Mouse (Mus musculus): Measurements from ENCODE around the gene Atp13a3. TPM values are rescaled to one million over a fixed set of nuclear protein-coding genes. Genes with fewer than 3 reads are reported as not detected.

The Atp13a3 gene
- polyA plus RNA-seq, 1 experiment: 8.9 TPM

DNA sequence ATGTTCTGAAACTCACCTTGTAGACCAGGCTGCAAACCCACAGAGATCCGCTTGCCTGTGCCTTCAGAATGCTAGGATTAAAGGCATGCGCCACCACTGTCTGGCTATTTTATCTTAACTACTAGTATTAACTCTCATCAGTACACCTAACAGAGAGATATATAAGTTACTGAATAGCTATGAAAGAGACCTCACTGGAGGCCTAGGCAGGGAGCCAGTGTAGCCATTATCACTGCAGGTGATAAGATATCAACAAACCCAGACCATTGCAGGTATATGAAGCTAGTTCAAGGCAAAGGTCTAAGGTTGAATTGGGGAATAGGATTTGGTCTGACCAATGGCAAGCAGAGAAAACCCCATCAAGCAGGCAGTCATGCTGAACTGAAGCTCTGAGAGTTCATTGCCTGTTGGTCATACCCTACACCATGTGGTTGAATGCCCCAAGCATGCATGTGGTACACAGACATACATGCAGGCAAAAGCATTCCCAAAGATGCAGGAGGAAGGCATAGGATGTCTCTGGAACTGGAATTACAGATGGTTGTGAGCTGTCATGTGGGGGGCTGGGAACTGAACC is 24.8 kb upstream of the Atp13a3 start:
- Histone ChIP-seq H3K27ac (ENCODE audit: control insufficient read depth, insufficient read depth, low read depth, low read length) (no peak overlapping the region), H3K27me3 (ENCODE audit: control insufficient read depth, insufficient read depth, low read length) (no peaks in the 10 kb centered on the region), H3K4me3 (ENCODE audit: control insufficient read depth, low read depth, low read length) (no peak overlapping the region), H3K4me1 (ENCODE audit: control insufficient read depth, insufficient read depth, low read length) (no peaks in the 10 kb centered on the region), H3K36me3 (ENCODE audit: control insufficient read depth, insufficient read depth, low read length) (no peaks in the 10 kb centered on the region)
- TF ChIP-seq CTCF (IDR thresholded peaks at IDR 0.05; ENCODE audit: control insufficient read depth, insufficient read depth, insufficient replicate concordance, low read depth, low read length) (no peak), POLR2A (IDR thresholded peaks at IDR 0.05; ENCODE audit: control insufficient read depth, low read depth, low read length) (no peak)

DNA sequence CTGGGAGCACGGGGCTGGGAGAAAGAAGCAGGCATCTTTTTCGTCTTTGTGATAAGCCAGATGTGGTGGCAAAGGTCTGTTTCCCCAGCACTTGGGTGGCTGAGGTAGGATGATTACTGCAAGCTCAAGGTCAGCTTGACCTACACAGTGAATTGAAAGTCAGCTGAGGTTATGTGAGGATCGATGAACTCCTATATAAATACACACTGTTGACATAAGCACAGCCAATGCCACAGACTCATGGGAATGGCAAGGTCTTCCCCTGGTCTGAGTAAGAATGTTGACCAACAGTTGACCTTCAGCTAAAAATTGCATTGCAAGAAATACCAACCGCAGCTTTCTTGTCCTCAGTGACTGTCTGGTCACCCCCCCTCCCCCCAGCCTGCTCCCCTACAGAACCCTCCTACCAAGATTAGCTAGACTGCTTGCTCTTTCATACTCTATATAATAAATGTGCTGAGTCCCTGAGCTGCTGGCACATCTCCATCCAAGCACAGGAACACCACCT is 23.0 kb upstream of the Atp13a3 start:
- no peak for TF ChIP-seq CTCF (IDR thresholded peaks at IDR 0.05; ENCODE audit: control insufficient read depth, insufficient read depth, insufficient replicate concordance, low read depth, low read length)
- no peak for TF ChIP-seq POLR2A (IDR thresholded peaks at IDR 0.05; ENCODE audit: control insufficient read depth, low read depth, low read length)
- Histone ChIP-seq H3K36me3 (ENCODE audit: control insufficient read depth, insufficient read depth, low read length) (no peaks in the 10 kb centered on the region), H3K27me3 (ENCODE audit: control insufficient read depth, insufficient read depth, low read length) (no peaks in the 10 kb centered on the region), H3K4me3 (ENCODE audit: control insufficient read depth, low read depth, low read length) (no peak overlapping the region), H3K4me1 (ENCODE audit: control insufficient read depth, insufficient read depth, low read length) (no peaks in the 10 kb centered on the region), H3K27ac (ENCODE audit: control insufficient read depth, insufficient read depth, low read depth, low read length) (no peak overlapping the region)

- TF ChIP-seq POLR2A (IDR thresholded peaks at IDR 0.05; ENCODE audit: control insufficient read depth, low read depth, low read length): no peak
- no peak for TF ChIP-seq CTCF (IDR thresholded peaks at IDR 0.05; ENCODE audit: control insufficient read depth, insufficient read depth, insufficient replicate concordance, low read depth, low read length)
- Histone ChIP-seq H3K36me3 (ENCODE audit: control insufficient read depth, insufficient read depth, low read length) (no peaks in the 10 kb centered on the region), H3K27ac (ENCODE audit: control insufficient read depth, insufficient read depth, low read depth, low read length) (no peak overlapping the region), H3K4me3 (ENCODE audit: control insufficient read depth, low read depth, low read length) (no peak overlapping the region), H3K27me3 (ENCODE audit: control insufficient read depth, insufficient read depth, low read length) (no peaks in the 10 kb centered on the region), H3K4me1 (ENCODE audit: control insufficient read depth, insufficient read depth, low read length) (no peaks in the 10 kb centered on the region)
These were observed 21.7 kb upstream of the Atp13a3 start for GRCm38 (mm10) chr16:30427466-30427865.

DNA sequence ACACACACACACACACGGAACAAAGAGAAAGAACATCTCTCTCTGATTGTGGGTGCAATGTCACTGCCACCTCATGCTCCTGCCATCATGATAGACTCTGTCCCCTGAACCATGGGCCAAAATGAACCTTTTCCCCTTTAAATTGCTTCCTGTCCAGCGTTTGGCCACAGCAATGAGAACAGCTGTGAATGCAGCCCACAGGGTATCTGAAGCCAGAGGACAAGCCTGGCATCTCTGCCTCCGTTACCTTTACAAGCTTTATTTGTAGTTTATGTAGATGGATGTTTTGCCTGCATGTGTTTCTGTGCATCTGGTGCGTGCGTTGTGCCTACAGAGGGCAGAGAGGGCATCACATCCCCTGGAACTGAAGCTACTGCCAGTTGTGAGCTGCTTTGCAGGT is 21.2 kb upstream of the Atp13a3 start:
- TF ChIP-seq POLR2A (IDR thresholded peaks at IDR 0.05; ENCODE audit: control insufficient read depth, low read depth, low read length) (no peak), CTCF (IDR thresholded peaks at IDR 0.05; ENCODE audit: control insufficient read depth, insufficient read depth, insufficient replicate concordance, low read depth, low read length) (no peak)
- no peak overlapping the region for H3K4me3 ChIP-seq (ENCODE audit: control insufficient read depth, low read depth, low read length)
- H3K27me3 ChIP-seq (ENCODE audit: control insufficient read depth, insufficient read depth, low read length): no peaks in the 10 kb centered on the region
- H3K4me1 ChIP-seq (ENCODE audit: control insufficient read depth, insufficient read depth, low read length): no peaks in the 10 kb centered on the region
- no peaks in the 10 kb centered on the region for H3K36me3 ChIP-seq (ENCODE audit: control insufficient read depth, insufficient read depth, low read length)
- no peak overlapping the region for H3K27ac ChIP-seq (ENCODE audit: control insufficient read depth, insufficient read depth, low read depth, low read length)

- TF ChIP-seq POLR2A (IDR thresholded peaks at IDR 0.05; ENCODE audit: control insufficient read depth, low read depth, low read length) (no peak), CTCF (IDR thresholded peaks at IDR 0.05; ENCODE audit: control insufficient read depth, insufficient read depth, insufficient replicate concordance, low read depth, low read length) (no peak)
- no peak overlapping the region for H3K4me3 ChIP-seq (ENCODE audit: control insufficient read depth, low read depth, low read length)
- no peaks in the 10 kb centered on the region for H3K36me3 ChIP-seq (ENCODE audit: control insufficient read depth, insufficient read depth, low read length)
- H3K27ac ChIP-seq (ENCODE audit: control insufficient read depth, insufficient read depth, low read depth, low read length): no peak overlapping the region
- no peaks in the 10 kb centered on the region for H3K4me1 ChIP-seq (ENCODE audit: control insufficient read depth, insufficient read depth, low read length)
- H3K27me3 ChIP-seq (ENCODE audit: control insufficient read depth, insufficient read depth, low read length): no peaks in the 10 kb centered on the region
These were observed 20.2 kb upstream of the Atp13a3 start for GRCm38 (mm10) chr16:30425980-30426379.

- H3K4me3 ChIP-seq (ENCODE audit: control insufficient read depth, low read depth, low read length): no peak overlapping the region
- no peaks in the 10 kb centered on the region for H3K27me3 ChIP-seq (ENCODE audit: control insufficient read depth, insufficient read depth, low read length)
- H3K36me3 ChIP-seq (ENCODE audit: control insufficient read depth, insufficient read depth, low read length): no peaks in the 10 kb centered on the region
- no peak overlapping the region for H3K27ac ChIP-seq (ENCODE audit: control insufficient read depth, insufficient read depth, low read depth, low read length)
- TF ChIP-seq POLR2A (IDR thresholded peaks at IDR 0.05; ENCODE audit: control insufficient read depth, low read depth, low read length) (no peak), CTCF (IDR thresholded peaks at IDR 0.05; ENCODE audit: control insufficient read depth, insufficient read depth, insufficient replicate concordance, low read depth, low read length) (no peak)
- no peaks in the 10 kb centered on the region for H3K4me1 ChIP-seq (ENCODE audit: control insufficient read depth, insufficient read depth, low read length)
These were observed 18.3 kb upstream of the Atp13a3 start for GRCm38 (mm10) chr16:30424053-30424452.

DNA sequence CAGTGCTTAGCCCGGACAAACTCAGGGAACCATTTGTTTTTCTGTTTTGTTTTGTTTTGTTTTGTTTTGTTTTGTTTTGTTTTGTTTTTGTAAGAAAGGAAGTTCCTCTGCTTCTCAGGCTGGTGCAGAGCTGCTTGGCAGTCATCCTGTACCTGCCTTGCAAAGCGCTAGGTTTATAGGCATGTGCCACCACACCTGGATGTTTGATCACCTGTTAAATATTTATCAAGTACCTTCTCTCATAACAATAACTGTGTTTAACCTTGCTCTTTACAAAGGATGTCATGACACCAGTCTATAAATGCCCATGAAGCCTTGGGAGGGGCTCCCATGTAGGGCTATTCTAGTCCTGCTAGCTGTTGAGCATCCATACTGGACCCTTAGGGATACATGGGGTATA is 10.9 kb upstream of the Atp13a3 start:
- Histone ChIP-seq H3K36me3 (ENCODE audit: control insufficient read depth, insufficient read depth, low read length) (no peaks in the 10 kb centered on the region), H3K4me1 (ENCODE audit: control insufficient read depth, insufficient read depth, low read length) (no peaks in the 10 kb centered on the region), H3K27ac (ENCODE audit: control insufficient read depth, insufficient read depth, low read depth, low read length) (no peak overlapping the region), H3K4me3 (ENCODE audit: control insufficient read depth, low read depth, low read length) (no peak overlapping the region), H3K27me3 (ENCODE audit: control insufficient read depth, insufficient read depth, low read length) (no peaks in the 10 kb centered on the region)
- TF ChIP-seq CTCF (IDR thresholded peaks at IDR 0.05; ENCODE audit: control insufficient read depth, insufficient read depth, insufficient replicate concordance, low read depth, low read length) (no peak), POLR2A (IDR thresholded peaks at IDR 0.05; ENCODE audit: control insufficient read depth, low read depth, low read length) (no peak)
